In genomic region chr11:94992754-94993606, GRCm38 (mm10) we compare ENCODE assay signal across 8 mouse cellular contexts. TPM values are rescaled to one million over a fixed set of nuclear protein-coding genes. Genes with fewer than 3 reads are reported as not detected.
DNase-seq lines count a peak whose midpoint lies in the region; ATAC-seq and TF ChIP-seq lines count a peak whose summit lies in the region.

No protein-coding gene starts in this region.

- peaks cover 41% of the 10 kb centered on the region for H3K4me1 ChIP-seq in forebrain, postnatal 0 days (ENCODE audit: insufficient read depth)
- H3K4me1 ChIP-seq in liver, embryonic 14.5 days (replicated peaks; ENCODE audit: control insufficient read depth in 2 of 2, insufficient read depth in 2 of 2, low read length in 1 of 2): peaks cover 60 to 67% of the 10 kb centered on the region in 2 experiments

- 1% methylated on average over 22 of the region's 22 CpGs for WGBS in forebrain, postnatal 0 days
- 2% methylated on average over 22 of the region's 22 CpGs for WGBS in liver, embryonic 14.5 days (ENCODE audit: insufficient replicate concordance)

- H3K27ac ChIP-seq in left cerebral cortex, adult 2 months: peak overlapping the region; percentile 98
- H3K27ac ChIP-seq in forebrain, postnatal 0 days (ENCODE audit: low read depth, low read length): peak overlapping the region; percentile 9; the same call in 1 of the 2 replicates
- peak overlapping the region; percentile 41; the same call in 1 of the 2 replicates for H3K27ac ChIP-seq in liver, embryonic 14.5 days

- peak overlapping the region; percentile 96 for H3K9ac ChIP-seq in forebrain, postnatal 0 days
- H3K9ac ChIP-seq in liver, embryonic 14.5 days (replicated peaks): peak overlapping the region; percentile 96

- H3K9me3 ChIP-seq in forebrain, postnatal 0 days (ENCODE audit: low read length): no peaks in the 10 kb centered on the region
- no peaks in the 10 kb centered on the region for H3K9me3 ChIP-seq in liver, embryonic 14.5 days (ENCODE audit: control insufficient read depth, low read length)

- peak overlapping the region; percentile 71 for H3K4me3 ChIP-seq in left cerebral cortex, adult 2 months
- peak overlapping the region; percentile 93 for H3K4me3 ChIP-seq in forebrain, postnatal 0 days (ENCODE audit: low read depth, low read length)
- peak overlapping the region; percentile 63 to 96 for H3K4me3 ChIP-seq in liver, embryonic 14.5 days (ENCODE audit: insufficient read depth in 1 of 2, low read depth in 2 of 2, low read length in 2 of 2)

- no peak for ATAC-seq in forebrain, postnatal 0 days
- ATAC-seq in liver, embryonic 14.5 days (ENCODE audit: insufficient read depth): no peak

- intact Hi-C loops in left cerebral cortex, adult 2 months (cut with DNase I): loop anchor here (10.0 kb wide), 1 partner anchor 668 kb away; the partner anchor contains the start of genes Ankrd40 and Luc7l3

- H3K4me2 ChIP-seq in forebrain, postnatal 0 days (ENCODE audit: low read depth): peak overlapping the region; percentile 91
- peak overlapping the region; percentile 82 for H3K4me2 ChIP-seq in liver, embryonic 14.5 days (ENCODE audit: low read depth)

- DNase-seq in left cerebral cortex, adult 2 months (ENCODE audit: extremely low spot score in 1 of 2, low spot score in 2 of 2): peak; percentile 50 to 61
- DNase-seq in left cerebral cortex, adult 8-10 months (ENCODE audit: low spot score in 2 of 2): no peak
- peak; percentile 73 for DNase-seq in adrenal gland, postnatal 14 days
- no peak for DNase-seq in forebrain, postnatal 0 days
- peak; percentile 69 for DNase-seq in induced T-regulatory cell, adult 2 months (ENCODE audit: low read depth)
- no peak for DNase-seq in liver, embryonic 14.5 days (ENCODE audit: low read depth in 3 of 3, low spot score in 3 of 3)
- peak; percentile 46 for DNase-seq in neural tube, embryonic 10.5 days (ENCODE audit: extremely low spot score, low spot score)
- no peak for DNase-seq in frontal cortex, postnatal 25 days (ENCODE audit: low spot score in 2 of 2)

- TF ChIP-seq CTCF in left cerebral cortex, adult 2 months (IDR thresholded peaks at IDR 0.05): no peak
- no peak for TF ChIP-seq CTCF in forebrain, postnatal 0 days (IDR thresholded peaks at IDR 0.05; ENCODE audit: low read depth)
- no peak for TF ChIP-seq CTCF in liver, embryonic 14.5 days (IDR thresholded peaks at IDR 0.05; ENCODE audit: low read depth)

- no peak for TF ChIP-seq EP300 in liver, embryonic 14.5 days (IDR thresholded peaks at IDR 0.05; ENCODE audit: low read depth)

- H3K36me3 ChIP-seq in forebrain, postnatal 0 days (ENCODE audit: insufficient read depth): peaks cover 17% of the 10 kb centered on the region
- peaks cover 13% of the 10 kb centered on the region for H3K36me3 ChIP-seq in liver, embryonic 14.5 days (replicated peaks; ENCODE audit: control insufficient read depth, insufficient read depth, low read depth)

- H3K27me3 ChIP-seq in forebrain, postnatal 0 days (ENCODE audit: insufficient read depth, low read length): no peaks in the 10 kb centered on the region
- no peaks in the 10 kb centered on the region for H3K27me3 ChIP-seq in liver, embryonic 14.5 days (ENCODE audit: control insufficient read depth, insufficient read depth, low read length)

RNA-seq across cellular contexts. Expression of gene Ppp1r9b, which starts 2.1 kb away (rescaled TPM):
- total RNA-seq in left cerebral cortex, adult 2 months (2021): 100 to 1,000 TPM; 709 to 735 TPM
- total RNA-seq in left cerebral cortex, adult 8-10 months (2022): 100 to 1,000 TPM; 708 to 774 (median 713) TPM
- total RNA-seq in adrenal gland, postnatal 14 days (2021): 101 and 109 TPM in 2 replicates
- 184 and 202 TPM in 2 replicates for total RNA-seq in forebrain, postnatal 0 days (2014; rRNA removed)
- 22.3 and 24.9 TPM in 2 replicates for polyA plus RNA-seq in forebrain, postnatal 0 days (2015; fragmentation: Nextera tagmentation; extraction: Ambion mirVana)
- 14.1 and 14.9 TPM in 2 replicates for polyA plus RNA-seq in liver, embryonic 14.5 days (2012; rRNA removed)
- polyA plus RNA-seq in liver, embryonic 14.5 days (2014; fragmentation: Nextera tagmentation; extraction: Ambion mirVana): 8.8 and 10.4 TPM in 2 replicates

RNA-seq across cellular contexts. Expression of gene Samd14, which starts 16.7 kb away (rescaled TPM):
- 10 to 100 TPM; 25.1 to 30.1 TPM for total RNA-seq in left cerebral cortex, adult 2 months (2021)
- total RNA-seq in left cerebral cortex, adult 8-10 months (2022): 10 to 100 TPM; 24.4 to 28.9 (median 28.7) TPM
- 5.4 and 7.3 TPM in 2 replicates for total RNA-seq in adrenal gland, postnatal 14 days (2021)
- total RNA-seq in forebrain, postnatal 0 days (2014; rRNA removed): 145 and 150 TPM in 2 replicates
- polyA plus RNA-seq in forebrain, postnatal 0 days (2015; fragmentation: Nextera tagmentation; extraction: Ambion mirVana): 113 and 130 TPM in 2 replicates
- 33.1 and 41.9 TPM in 2 replicates for polyA plus RNA-seq in liver, embryonic 14.5 days (2012; rRNA removed)
- polyA plus RNA-seq in liver, embryonic 14.5 days (2014; fragmentation: Nextera tagmentation; extraction: Ambion mirVana): 24.7 and 34.2 TPM in 2 replicates

RNA-seq across cellular contexts. Expression of gene Sgca, which starts 16.9 kb away (rescaled TPM):
- total RNA-seq in left cerebral cortex, adult 2 months (2021): under 1 TPM in 1 of 2 experiments, not detected in 1; 0.35 TPM
- total RNA-seq in left cerebral cortex, adult 8-10 months (2022): under 1 TPM in 3 of 4 experiments, not detected in 1; 0.23 to 0.48 (median 0.25) TPM
- total RNA-seq in adrenal gland, postnatal 14 days (2021): 0.26 TPM in 1 of 2 replicates, not detected in the other
- total RNA-seq in forebrain, postnatal 0 days (2014; rRNA removed): 0.15 TPM in 1 of 2 replicates, not detected in the other
- 0.09 and 0.13 TPM in 2 replicates for polyA plus RNA-seq in forebrain, postnatal 0 days (2015; fragmentation: Nextera tagmentation; extraction: Ambion mirVana)
- polyA plus RNA-seq in liver, embryonic 14.5 days (2012; rRNA removed): 0.04 TPM in 1 of 2 replicates, not detected in the other
- not detected in 2 replicates for polyA plus RNA-seq in liver, embryonic 14.5 days (2014; fragmentation: Nextera tagmentation; extraction: Ambion mirVana)

RNA-seq across cellular contexts. Expression of gene Hils1, which starts 25.6 kb away (rescaled TPM):
- not detected for total RNA-seq in left cerebral cortex, adult 2 months (2021)
- not detected for total RNA-seq in left cerebral cortex, adult 8-10 months (2022)
- not detected in 2 replicates for total RNA-seq in adrenal gland, postnatal 14 days (2021)
- not detected in 2 replicates for total RNA-seq in forebrain, postnatal 0 days (2014; rRNA removed)
- not detected in 2 replicates for polyA plus RNA-seq in forebrain, postnatal 0 days (2015; fragmentation: Nextera tagmentation; extraction: Ambion mirVana)
- not detected in 2 replicates for polyA plus RNA-seq in liver, embryonic 14.5 days (2012; rRNA removed)
- not detected in 2 replicates for polyA plus RNA-seq in liver, embryonic 14.5 days (2014; fragmentation: Nextera tagmentation; extraction: Ambion mirVana)

RNA-seq across cellular contexts. Expression of gene Pdk2, which starts 48.2 kb away (rescaled TPM):
- total RNA-seq in left cerebral cortex, adult 2 months (2021): 100 to 1,000 TPM; 109 to 112 TPM
- total RNA-seq in left cerebral cortex, adult 8-10 months (2022): 100 to 1,000 TPM; 112 to 125 (median 120) TPM
- total RNA-seq in adrenal gland, postnatal 14 days (2021): 147 and 156 TPM in 2 replicates
- total RNA-seq in forebrain, postnatal 0 days (2014; rRNA removed): 6.9 and 10.2 TPM in 2 replicates
- polyA plus RNA-seq in forebrain, postnatal 0 days (2015; fragmentation: Nextera tagmentation; extraction: Ambion mirVana): 31.9 and 38.1 TPM in 2 replicates
- polyA plus RNA-seq in liver, embryonic 14.5 days (2012; rRNA removed): 3.5 and 3.6 TPM in 2 replicates
- polyA plus RNA-seq in liver, embryonic 14.5 days (2014; fragmentation: Nextera tagmentation; extraction: Ambion mirVana): 7.0 and 9.1 TPM in 2 replicates

Comparison
In these comparisons a context has a peak if more than half of its experiments do, and no peak if none do; other contexts are left out.
1. DNase-seq: peak in left cerebral cortex, adult 2 months (2 of 2), adrenal gland, postnatal 14 days (single experiment), induced T-regulatory cell, adult 2 months (single experiment) and neural tube, embryonic 10.5 days (single experiment); none in left cerebral cortex, adult 8-10 months (0 of 2), forebrain, postnatal 0 days (single experiment), liver, embryonic 14.5 days (0 of 3) and frontal cortex, postnatal 25 days (0 of 2).
2. H3K27ac ChIP-seq: peak in every context shown above with its lines; median percentile 98 in left cerebral cortex, adult 2 months; 41 in liver, embryonic 14.5 days; 9 in forebrain, postnatal 0 days.
3. Peak in every context shown above with its lines, with median percentiles within 50 percentile points of each other: H3K4me3 ChIP-seq.